ENCODE assay signal across 25 mouse cellular contexts in genomic region chr3:101278396-101278795, GRCm38 (mm10). TPM values are rescaled to one million over a fixed set of nuclear protein-coding genes. Genes with fewer than 3 reads are reported as not detected.
DNase-seq lines count a peak whose midpoint lies in the region; TF ChIP-seq lines count a peak whose summit lies in the region.
"Had no signal": no experiment of that assay in that cellular context is flagged by ENCODE, and none has a peak within 500 bp of the region (broad histone marks: within the 10 kb centered on the region; RNA-seq: fewer than 3 reads in every experiment).

No protein-coding gene starts in this region.

- no peak for TF ChIP-seq POLR2A in thymus, adult 2 months (IDR thresholded peaks at IDR 0.05; ENCODE audit: control insufficient read depth, extremely low read depth, insufficient read depth, low read length, poor library complexity)

- 91% methylated on average over 5 of the region's 5 CpGs for WGBS in thymus, adult 2 months

- peaks cover 84% of the 10 kb centered on the region for H3K4me1 ChIP-seq in thymus, adult 2 months (replicated peaks; ENCODE audit: control insufficient read depth, insufficient read depth, low read length)

- no peaks in the 10 kb centered on the region for H3K27me3 ChIP-seq in thymus, adult 2 months (ENCODE audit: control insufficient read depth, insufficient read depth, low read length)
- H3K27me3 ChIP-seq: embryonic facial prominence, embryonic 12.5 days; forebrain, embryonic 13.5 days; forebrain, embryonic 15.5 days had no signal

- H3K4me3 ChIP-seq in thymus, adult 2 months (ENCODE audit: control insufficient read depth, insufficient read depth, low read length) = no peak overlapping the region
- H3K4me3 ChIP-seq: embryonic facial prominence, embryonic 10.5 days; embryonic facial prominence, embryonic 12.5 days; forebrain, embryonic 13.5 days; forebrain, embryonic 15.5 days had no signal

- peak overlapping the region; percentile 84; the same call in 1 of the 2 replicates for H3K27ac ChIP-seq in thymus, adult 2 months (ENCODE audit: control insufficient read depth, insufficient read depth, low read length)
- H3K27ac ChIP-seq: embryonic facial prominence, embryonic 10.5 days; embryonic facial prominence, embryonic 12.5 days; forebrain, embryonic 13.5 days; forebrain, embryonic 15.5 days had no signal

- no peak for TF ChIP-seq CTCF in thymus, adult 2 months (IDR thresholded peaks at IDR 0.05; ENCODE audit: borderline replicate concordance, control insufficient read depth, extremely low read depth, insufficient read depth, low read length, poor library complexity)

- H3K36me3 ChIP-seq in thymus, adult 2 months (ENCODE audit: control insufficient read depth, insufficient read depth, low read length) = peaks cover 20% of the 10 kb centered on the region; the same call in 1 of the 2 replicates
- H3K36me3 ChIP-seq: embryonic facial prominence, embryonic 10.5 days; embryonic facial prominence, embryonic 12.5 days; forebrain, embryonic 15.5 days had no signal

- peak; percentile 79 for DNase-seq in heart, adult 11 months
- no peak for DNase-seq in heart, adult 18-20 months
- no peak for DNase-seq in thymus, adult 2 months
- no peak for DNase-seq in thymus, postnatal 10 days (ENCODE audit: low spot score in 2 of 2)
- DNase-seq in induced T-regulatory cell, adult 2 months (ENCODE audit: low read depth) = peak; percentile 52
- peak; percentile 37 for DNase-seq in naive thymus-derived CD4-positive, alpha-beta T cell, adult 2 months (ENCODE audit: low read depth)
- no peak for DNase-seq in left cerebral cortex, adult 18-20 months (ENCODE audit: low spot score in 2 of 2)
- DNase-seq: adrenal gland, adult 2 months; adrenal gland, postnatal 10 days; adrenal gland, postnatal 25 days; cerebellum, adult 11 months; cerebellum, adult 18-20 months; cerebellum, adult 8-10 months; cerebellum, postnatal 10 days; cerebellum, postnatal 25 days; forebrain, postnatal 0 days had no signal

RNA-seq across cellular contexts. Expression of gene Cd2, which starts 9.3 kb away (rescaled TPM):
- total RNA-seq in heart, adult 18-20 months (2021) = 1 to 10 TPM in 1 of 2 experiments, under 1 TPM in 1; 0.32 to 4.6 TPM
- 97.5 and 117 TPM in 2 replicates for polyA plus RNA-seq in thymus, adult 2 months (2012; rRNA removed)
- total RNA-seq in left cerebral cortex, adult 18-20 months (2021) = not detected
- total RNA-seq: forebrain, postnatal 0 days; MEL had no signal
- polyA plus RNA-seq: brain, embryonic 14.5 days; C2C12; embryonic facial prominence, embryonic 10.5 days; embryonic facial prominence, embryonic 12.5 days; embryonic facial prominence, embryonic 14.5 days; forebrain, embryonic 11.5 days; forebrain, embryonic 13.5 days had no signal

Comparison
In these comparisons a context has a peak if more than half of its experiments do, and no peak if none do; other contexts are left out.
1. DNase-seq: peak in heart, adult 11 months (single experiment), induced T-regulatory cell, adult 2 months (single experiment) and naive thymus-derived CD4-positive, alpha-beta T cell, adult 2 months (single experiment); none in heart, adult 18-20 months (0 of 2), thymus, adult 2 months (single experiment), thymus, postnatal 10 days (0 of 2) and left cerebral cortex, adult 18-20 months (0 of 2).